Mouse (Mus musculus): Measurements from ENCODE around the gene Marc1.

GRCm38 (mm10) chr1:184829897-184830296, 18.8 kb upstream of the Marc1 start:
- TF ChIP-seq CTCF (IDR thresholded peaks at IDR 0.05; ENCODE audit: low read depth) = no peak
- no peak for TF ChIP-seq EP300 (optimal IDR thresholded peaks at IDR 0.05)

Measured in stomach, postnatal 0 days (tissue).